Mouse (Mus musculus): Measurements from ENCODE around the gene Mgat3.

The Mgat3 gene

GRCm38 (mm10) chr15:80263610-80264575 is 90.4 kb downstream of the Mgat3 start, which contains the start of gene Rps19bp1:
Gene Rps19bp1, minus strand, starts transcription at chr15:80264315.
- peak; percentile 79 to 88 for DNase-seq
